Mouse (Mus musculus): ENCODE results near the gene Il9r. TPM values are rescaled to one million over a fixed set of nuclear protein-coding genes. Genes with fewer than 3 reads are reported as not detected.
A peak's percentile ranks its signal among the peaks of the same experiment; 100 is the strongest.

Il9r gene
- polyA plus RNA-seq, 1 experiment from 2014 or later = 0.02 TPM

DNA sequence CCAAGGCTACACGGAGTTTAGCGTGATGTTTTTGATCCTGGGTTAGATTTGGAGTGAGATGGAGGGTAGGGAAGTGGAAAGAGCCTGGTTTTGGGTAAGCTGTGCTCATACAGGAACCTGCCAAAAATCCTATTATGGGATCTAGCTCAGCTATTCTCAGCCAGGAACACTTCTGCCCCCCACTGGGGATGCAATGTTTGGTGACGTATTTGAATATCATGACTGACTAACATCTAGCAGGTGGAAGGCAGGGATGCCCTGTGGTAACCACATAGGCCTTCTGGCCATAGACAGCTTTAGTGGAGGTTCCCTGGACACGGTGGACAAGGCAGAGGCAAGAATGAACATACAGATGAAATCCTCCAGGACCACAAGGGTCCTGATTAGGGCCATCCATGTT, 30.1 kb upstream of the Il9r start:
- no peak overlapping the region for H3K4me3 ChIP-seq (ENCODE audit: low read length)
- 79% methylated on average over 4 of the region's 4 CpGs for WGBS
- H3K27ac ChIP-seq (ENCODE audit: low read length) = no peak overlapping the region
- no peak for ATAC-seq
- no peaks in the 10 kb centered on the region for H3K27me3 ChIP-seq (replicated peaks; ENCODE audit: control insufficient read depth, insufficient read depth, low read length)
- no peak overlapping the region for H3K9ac ChIP-seq (ENCODE audit: low read depth, low read length)
- H3K36me3 ChIP-seq (ENCODE audit: control insufficient read depth, insufficient read depth, low read length) = peaks cover 14% of the 10 kb centered on the region; the same call in 1 of the 2 replicates
- no peak overlapping the region for H3K4me2 ChIP-seq (ENCODE audit: low read depth, low read length)
- H3K9me3 ChIP-seq (ENCODE audit: control insufficient read depth, low read length) = no peaks in the 10 kb centered on the region
- peaks cover 22% of the 10 kb centered on the region for H3K4me1 ChIP-seq (ENCODE audit: control insufficient read depth, insufficient read depth, low read length)

DNA sequence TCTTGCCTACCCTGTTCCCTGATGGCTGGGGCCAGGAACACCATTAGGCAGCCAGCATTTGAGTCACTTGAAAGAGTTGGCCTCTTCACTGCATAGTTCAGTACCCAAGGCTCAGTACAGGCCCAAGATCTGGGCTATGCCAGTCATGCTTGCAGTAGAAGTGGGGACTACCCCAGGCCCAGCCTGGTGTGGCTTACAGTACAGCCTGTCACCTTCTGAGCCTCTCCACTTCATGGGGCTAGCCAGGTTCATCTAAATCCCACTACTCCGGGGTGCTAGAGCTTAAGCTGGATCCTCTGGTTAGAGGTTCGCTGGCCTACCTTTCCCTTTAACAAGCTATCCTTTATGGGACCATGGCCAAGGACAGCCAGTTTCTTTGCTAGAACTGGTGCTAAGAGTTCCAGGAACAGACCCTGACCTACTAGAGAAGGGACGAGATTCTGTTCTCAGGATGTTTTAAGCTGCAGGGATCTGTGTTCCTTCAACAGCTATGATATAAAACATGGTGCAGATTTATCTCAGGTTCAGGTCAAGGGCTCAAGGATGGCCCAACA, 28.3 kb upstream of the Il9r start:
- Histone ChIP-seq H3K4me3 (ENCODE audit: low read length) (no peak overlapping the region), H3K4me1 (ENCODE audit: control insufficient read depth, insufficient read depth, low read length) (peaks cover 30% of the 10 kb centered on the region), H3K36me3 (ENCODE audit: control insufficient read depth, insufficient read depth, low read length) (peaks cover 11% of the 10 kb centered on the region; the same call in 1 of the 2 replicates), H3K27ac (ENCODE audit: low read length) (no peak overlapping the region), H3K9me3 (ENCODE audit: control insufficient read depth, low read length) (no peaks in the 10 kb centered on the region), H3K4me2 (ENCODE audit: low read depth, low read length) (no peak overlapping the region), H3K27me3 (replicated peaks; ENCODE audit: control insufficient read depth, insufficient read depth, low read length) (no peaks in the 10 kb centered on the region), H3K9ac (ENCODE audit: low read depth, low read length) (no peak overlapping the region)
- WGBS = 90% methylated on average over 3 of the region's 3 CpGs
- ATAC-seq = no peak

DNA sequence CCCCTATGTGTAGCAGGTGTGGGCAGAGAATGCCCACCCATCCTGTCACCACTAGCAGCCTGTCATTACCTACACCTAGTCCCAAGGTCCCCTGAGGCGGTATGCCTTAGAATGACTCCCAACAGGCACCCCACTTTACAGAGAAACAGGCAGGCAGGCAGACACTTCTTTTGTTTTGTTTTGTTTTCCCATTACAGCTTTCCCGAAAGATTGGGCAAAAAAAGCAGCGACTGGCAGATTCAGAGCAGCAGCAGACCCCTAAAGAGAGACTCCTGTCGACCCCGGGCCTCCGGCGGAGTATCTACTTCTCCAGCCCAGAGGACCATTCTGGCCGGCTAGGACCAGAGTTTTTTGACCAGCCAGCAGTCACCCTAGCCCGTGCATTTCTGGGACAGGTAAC, 27.5 kb upstream of the Il9r start:
- no peak overlapping the region for H3K27ac ChIP-seq (ENCODE audit: low read length)
- no peak overlapping the region for H3K4me2 ChIP-seq (ENCODE audit: low read depth, low read length)
- H3K9ac ChIP-seq (ENCODE audit: low read depth, low read length) = no peak overlapping the region
- H3K27me3 ChIP-seq (replicated peaks; ENCODE audit: control insufficient read depth, insufficient read depth, low read length) = no peaks in the 10 kb centered on the region
- no peak overlapping the region for H3K4me3 ChIP-seq (ENCODE audit: low read length)
- peaks cover 38% of the 10 kb centered on the region for H3K4me1 ChIP-seq (ENCODE audit: control insufficient read depth, insufficient read depth, low read length)
- peaks cover 11% of the 10 kb centered on the region; the same call in 1 of the 2 replicates for H3K36me3 ChIP-seq (ENCODE audit: control insufficient read depth, insufficient read depth, low read length)
- 88% methylated on average over 9 of the region's 9 CpGs for WGBS
- no peak for ATAC-seq
- H3K9me3 ChIP-seq (ENCODE audit: control insufficient read depth, low read length) = no peaks in the 10 kb centered on the region

DNA sequence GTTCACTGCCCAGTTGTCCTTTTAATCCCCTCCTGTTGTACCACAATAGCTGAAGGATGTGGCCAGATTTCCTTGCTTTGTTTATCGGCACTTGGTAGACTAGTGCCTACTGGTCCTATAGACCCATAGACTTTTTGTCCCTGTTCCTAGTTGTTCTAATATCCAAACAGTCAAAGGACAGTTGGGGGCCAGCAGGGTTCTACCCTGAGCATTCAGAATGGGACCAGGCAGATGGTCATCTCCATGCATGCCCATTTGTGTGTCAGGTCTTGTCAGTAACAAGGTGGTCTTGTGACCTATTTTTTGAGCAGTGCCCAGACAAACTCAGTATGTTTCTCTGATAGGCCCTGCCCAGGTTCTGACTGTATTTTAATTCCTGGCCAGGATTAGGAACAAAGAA, 27.0 kb upstream of the Il9r start:
- H3K4me1 ChIP-seq (ENCODE audit: control insufficient read depth, insufficient read depth, low read length) = peaks cover 41% of the 10 kb centered on the region
- no peak for ATAC-seq
- WGBS = 39% methylated on average over 1 of the region's 1 CpGs

DNA sequence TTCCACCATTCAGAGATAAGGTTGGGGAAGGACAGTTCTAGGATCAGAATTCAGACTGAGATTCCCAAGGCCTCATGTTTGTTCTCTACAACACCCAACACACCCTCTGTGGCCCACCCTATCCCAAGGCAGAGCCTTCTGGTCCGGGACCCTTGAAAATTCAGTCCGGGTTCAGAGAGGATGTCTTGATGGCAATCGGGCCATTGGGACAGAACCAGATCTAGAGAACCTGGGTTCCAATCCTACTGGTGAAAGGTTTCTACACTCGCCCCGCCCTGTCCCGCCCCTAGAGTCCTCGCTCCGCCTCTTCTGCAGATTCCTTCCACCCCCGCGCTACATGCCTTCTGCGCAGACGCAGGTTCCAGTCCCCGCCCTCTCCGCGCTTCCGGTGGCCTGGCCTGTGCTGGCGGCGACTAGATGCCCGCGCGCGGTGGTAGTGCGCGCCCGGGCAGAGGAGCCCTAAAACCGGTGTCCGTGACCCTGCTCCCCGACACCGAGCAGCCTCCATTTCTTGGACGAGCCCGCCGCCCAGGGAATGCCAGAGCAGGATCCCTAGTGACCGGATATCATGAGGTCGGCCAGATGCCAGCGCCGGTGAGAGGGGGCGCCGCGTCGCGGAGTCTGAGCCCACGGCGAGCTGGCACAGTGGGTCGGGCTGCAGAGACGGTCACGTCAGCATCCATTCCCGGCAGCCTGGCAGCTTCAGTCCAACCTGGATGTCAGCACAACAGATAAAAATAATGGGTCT, 26.2 kb upstream of the Il9r start, which contains the start of gene Mpg:
TSS of gene Mpg (plus strand) at position 382 of the 748 bp plus-strand sequence.
- ATAC-seq = peak; percentile 66
- peaks cover 5% of the 10 kb centered on the region; the same call in 1 of the 2 replicates for H3K36me3 ChIP-seq (ENCODE audit: control insufficient read depth, insufficient read depth, low read length)
- 3% methylated on average over 47 of the region's 47 CpGs for WGBS
- H3K9me3 ChIP-seq (ENCODE audit: control insufficient read depth, low read length) = no peaks in the 10 kb centered on the region
- H3K9ac ChIP-seq (ENCODE audit: low read depth, low read length) = peak within 1 kb of the TSS; percentile 86
- H3K27ac ChIP-seq (ENCODE audit: low read length) = peak within 1 kb of the TSS; percentile 96
- peaks cover 41% of the 10 kb centered on the region for H3K4me1 ChIP-seq (ENCODE audit: control insufficient read depth, insufficient read depth, low read length)
- H3K4me3 ChIP-seq (ENCODE audit: low read length) = peak within 1 kb of the TSS; percentile 71
- peak within 1 kb of the TSS; percentile 70 for H3K4me2 ChIP-seq (ENCODE audit: low read depth, low read length)
- H3K27me3 ChIP-seq (replicated peaks; ENCODE audit: control insufficient read depth, insufficient read depth, low read length) = no peaks in the 10 kb centered on the region

More for the DNA sequence above, 27.0 kb upstream of the Il9r start:
- Histone ChIP-seq H3K4me3 (ENCODE audit: low read length) (peak overlapping the region; percentile 71), H3K4me2 (ENCODE audit: low read depth, low read length) (peak overlapping the region; percentile 70), H3K27ac (ENCODE audit: low read length) (peak overlapping the region; percentile 96), H3K9me3 (ENCODE audit: control insufficient read depth, low read length) (no peaks in the 10 kb centered on the region), H3K9ac (ENCODE audit: low read depth, low read length) (peak overlapping the region; percentile 86), H3K27me3 (replicated peaks; ENCODE audit: control insufficient read depth, insufficient read depth, low read length) (no peaks in the 10 kb centered on the region), H3K36me3 (ENCODE audit: control insufficient read depth, insufficient read depth, low read length) (peaks cover 9% of the 10 kb centered on the region; the same call in 1 of the 2 replicates)

DNA sequence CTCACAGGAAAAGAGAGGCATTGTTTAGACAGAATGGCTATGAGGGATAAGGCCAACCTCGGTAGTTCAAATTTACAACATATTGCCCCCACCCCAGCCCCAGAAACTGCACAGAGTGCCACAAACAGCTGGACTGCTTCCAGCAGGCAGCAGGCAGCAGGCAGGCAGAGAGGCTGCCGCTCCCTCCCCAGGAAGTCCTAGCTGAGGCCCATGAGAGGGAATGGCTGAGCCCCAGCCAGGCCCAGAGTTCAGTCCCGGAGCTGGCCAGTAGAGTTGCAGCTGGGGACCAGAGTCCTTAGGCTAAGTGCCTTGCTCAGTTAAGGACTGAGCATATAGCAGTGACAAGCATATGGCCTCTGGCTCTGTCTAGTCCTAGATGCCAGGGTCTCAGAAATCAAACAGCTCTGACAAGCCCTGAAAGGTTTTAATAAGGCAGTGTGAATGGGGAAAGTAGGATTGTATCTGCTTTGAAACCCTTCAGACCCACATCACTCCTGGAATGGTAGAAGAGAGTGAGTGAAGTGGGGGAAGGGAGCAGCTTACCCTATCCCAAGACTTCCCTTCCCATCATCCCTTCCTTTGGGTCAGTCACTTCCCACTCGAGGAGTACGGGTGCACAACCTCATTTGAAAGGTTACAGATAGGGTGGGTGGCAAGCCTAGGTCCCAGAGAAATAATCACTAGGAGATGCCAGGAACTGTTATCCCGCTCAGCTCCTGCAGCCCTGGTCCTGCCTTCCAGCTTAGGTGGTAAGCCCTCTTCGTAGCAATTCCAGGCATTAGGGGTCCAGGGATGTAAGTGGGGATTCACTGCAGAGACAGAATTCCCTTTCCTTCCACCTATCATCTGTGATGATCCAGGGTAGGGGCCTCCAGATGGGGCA, 25.4 kb upstream of the Il9r start:
- no peaks in the 10 kb centered on the region for H3K27me3 ChIP-seq (replicated peaks; ENCODE audit: control insufficient read depth, insufficient read depth, low read length)
- no peak overlapping the region for H3K4me3 ChIP-seq (ENCODE audit: low read length)
- H3K27ac ChIP-seq (ENCODE audit: low read length) = peak overlapping the region; percentile 96
- no peaks in the 10 kb centered on the region for H3K9me3 ChIP-seq (ENCODE audit: control insufficient read depth, low read length)
- WGBS = 38% methylated on average over 7 of the region's 7 CpGs
- peak; percentile 26 for ATAC-seq
- peak overlapping the region; percentile 46 for H3K9ac ChIP-seq (ENCODE audit: low read depth, low read length)
- peaks cover 5% of the 10 kb centered on the region; the same call in 1 of the 2 replicates for H3K36me3 ChIP-seq (ENCODE audit: control insufficient read depth, insufficient read depth, low read length)
- 0 out of 2 replicates have a peak overlapping the region, but pooled peaks have one; percentile 10 for H3K4me2 ChIP-seq (ENCODE audit: low read depth, low read length)
- peaks cover 47% of the 10 kb centered on the region for H3K4me1 ChIP-seq (ENCODE audit: control insufficient read depth, insufficient read depth, low read length)

DNA sequence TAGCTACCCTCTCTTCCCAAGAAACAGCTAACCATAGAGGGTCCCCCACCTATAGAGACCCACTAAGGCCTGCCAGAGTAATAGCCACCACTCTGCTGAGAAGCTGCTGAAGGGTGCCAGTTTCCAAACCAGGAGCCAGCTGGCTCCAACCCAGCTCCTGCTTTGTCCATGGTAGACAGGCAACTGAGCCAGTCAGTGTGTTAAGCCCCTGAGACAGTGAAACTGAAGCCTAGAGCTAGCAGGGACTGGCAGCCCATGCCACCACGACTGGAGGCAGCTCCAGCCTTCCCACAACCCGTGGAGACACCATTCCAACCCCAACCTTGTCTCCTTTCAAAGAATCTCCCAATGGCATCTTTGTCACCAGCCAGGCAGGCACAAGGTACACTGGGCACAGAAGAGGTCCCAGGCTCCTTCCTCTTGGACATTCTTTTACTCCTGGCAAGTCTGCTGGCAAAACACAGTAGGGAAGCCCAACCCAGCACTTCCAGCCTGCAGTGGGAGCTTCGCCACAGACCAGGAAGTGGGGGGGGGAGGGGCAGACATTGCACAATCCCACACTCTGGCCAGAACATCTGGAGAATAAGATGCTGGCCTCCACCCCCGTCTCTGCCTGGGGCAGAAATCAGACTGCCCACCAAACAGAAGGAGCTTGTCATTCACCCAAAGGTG, 24.5 kb upstream of the Il9r start:
- Histone ChIP-seq H3K27ac (ENCODE audit: low read length) (peak overlapping the region; percentile 96), H3K4me3 (ENCODE audit: low read length) (no peak overlapping the region), H3K4me2 (ENCODE audit: low read depth, low read length) (0 out of 2 replicates have a peak overlapping the region, but pooled peaks have one; percentile 10), H3K36me3 (ENCODE audit: control insufficient read depth, insufficient read depth, low read length) (peaks cover 5% of the 10 kb centered on the region; the same call in 1 of the 2 replicates), H3K4me1 (ENCODE audit: control insufficient read depth, insufficient read depth, low read length) (peaks cover 56% of the 10 kb centered on the region), H3K9ac (ENCODE audit: low read depth, low read length) (no peak overlapping the region), H3K27me3 (replicated peaks; ENCODE audit: control insufficient read depth, insufficient read depth, low read length) (no peaks in the 10 kb centered on the region), H3K9me3 (ENCODE audit: control insufficient read depth, low read length) (no peaks in the 10 kb centered on the region)
- ATAC-seq = peak; percentile 36
- 23% methylated on average over 4 of the region's 4 CpGs for WGBS

DNA sequence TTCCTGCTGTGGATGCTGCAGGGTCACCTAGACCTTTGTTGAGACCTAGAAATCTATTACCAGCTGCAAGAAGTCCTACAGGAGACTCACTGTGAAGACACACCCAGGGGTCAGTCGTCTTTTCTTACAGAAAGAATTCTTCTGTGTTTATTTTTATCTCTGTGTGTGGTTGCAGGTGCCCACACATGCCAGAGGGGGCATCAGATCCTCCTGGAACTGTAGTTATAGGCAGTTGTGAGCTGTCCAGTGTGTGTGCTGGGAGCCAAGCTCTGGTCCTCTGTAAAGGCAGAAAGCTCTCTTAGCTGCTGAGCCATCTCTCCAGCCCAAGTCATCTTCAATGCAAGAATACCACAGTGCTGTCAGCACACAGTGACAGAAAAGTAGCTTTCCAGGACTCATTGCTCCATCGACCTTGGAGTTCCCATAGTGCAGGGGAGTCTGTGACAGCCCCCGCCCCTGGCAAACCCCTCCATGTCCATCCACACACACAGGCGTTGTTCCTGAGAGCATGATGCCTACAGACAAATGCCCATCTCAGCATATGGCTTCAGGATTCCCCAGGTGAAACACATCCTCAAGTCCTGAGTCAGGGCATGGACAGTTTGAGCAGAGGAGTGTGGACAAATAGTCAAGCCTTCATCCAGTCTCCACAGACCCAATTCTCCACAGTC, 23.4 kb upstream of the Il9r start:
- H3K4me1 ChIP-seq (ENCODE audit: control insufficient read depth, insufficient read depth, low read length) = peaks cover 68% of the 10 kb centered on the region
- ATAC-seq = no peak
- WGBS = 72% methylated on average over 4 of the region's 4 CpGs

More for the DNA sequence above, 23.4 kb upstream of the Il9r start:
- peak overlapping the region; percentile 98 for H3K27ac ChIP-seq (ENCODE audit: low read length)
- H3K4me3 ChIP-seq (ENCODE audit: low read length) = no peak overlapping the region
- no peaks in the 10 kb centered on the region for H3K27me3 ChIP-seq (replicated peaks; ENCODE audit: control insufficient read depth, insufficient read depth, low read length)
- no peaks in the 10 kb centered on the region for H3K9me3 ChIP-seq (ENCODE audit: control insufficient read depth, low read length)
- no peaks in the 10 kb centered on the region for H3K36me3 ChIP-seq (ENCODE audit: control insufficient read depth, insufficient read depth, low read length)
- H3K4me2 ChIP-seq (ENCODE audit: low read depth, low read length) = no peak overlapping the region
- no peak overlapping the region for H3K9ac ChIP-seq (ENCODE audit: low read depth, low read length)
